Mouse (Mus musculus): Measurements from ENCODE around the gene Fuk.

GRCm38 (mm10) chr8:110895254-110895653 is 7.0 kb downstream of the Fuk start:
- TF ChIP-seq POLR2A (IDR thresholded peaks at IDR 0.05; ENCODE audit: low read depth, low read length), result no peak
- no peak for TF ChIP-seq CTCF (IDR thresholded peaks at IDR 0.05; ENCODE audit: extremely low read depth, insufficient read depth, insufficient read length, insufficient replicate concordance)

Measured in spleen, adult 2 months (tissue).